Mouse (Mus musculus) layer of hippocampus, adult 9-10 months (tissue): ENCODE data around the gene Lmntd1.

Source experiments
- DNase-seq: peaks from one replicate; pipeline ENCODE4 v3.0.0; 2022; ENCODE audit warnings: low spot score

The Lmntd1 gene

DNA sequence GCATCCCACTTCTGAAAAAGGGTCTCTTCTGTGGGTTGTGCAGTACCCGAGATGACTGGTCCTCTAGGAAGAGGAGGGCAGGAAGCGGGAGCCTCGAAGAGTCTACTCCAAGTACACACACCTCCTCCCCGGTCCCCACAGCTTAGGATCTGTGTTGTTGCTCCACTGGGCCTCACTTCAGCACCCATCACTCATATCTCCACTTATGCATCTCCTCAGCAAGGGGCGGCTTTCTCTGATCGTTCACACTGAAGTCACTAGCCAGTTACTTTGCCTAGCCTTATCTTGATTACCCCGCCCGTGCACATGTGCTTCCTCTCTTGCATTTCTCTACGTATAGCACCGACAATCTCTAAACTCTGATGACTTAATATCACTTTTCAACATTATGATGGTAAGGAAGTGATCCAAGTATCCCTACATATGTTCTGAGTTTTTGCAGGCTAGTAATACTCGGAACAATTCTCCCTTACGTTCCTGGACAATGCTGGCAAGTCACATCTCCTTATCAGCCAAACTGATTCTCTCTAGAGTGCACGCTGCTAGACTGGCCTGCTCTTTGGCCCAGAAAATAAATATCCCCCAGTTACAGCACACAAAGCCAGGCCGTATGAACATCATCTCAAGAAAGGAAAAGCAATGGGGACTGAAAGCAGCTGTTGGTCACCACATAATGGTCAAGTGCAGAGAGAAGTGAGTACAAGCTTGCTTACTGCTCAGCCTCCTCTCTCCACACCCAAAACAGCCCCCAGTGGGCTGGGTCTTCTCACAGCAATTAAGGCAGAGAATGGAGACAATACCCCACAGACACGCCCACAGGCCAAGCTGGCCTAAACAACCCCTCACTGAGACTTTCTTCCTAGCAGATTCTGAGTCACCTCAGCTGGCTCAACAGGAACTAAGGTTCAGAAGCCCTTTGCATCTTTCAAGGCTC is 56.8 kb downstream of the Lmntd1 start:
- no peak for DNase-seq

DNA sequence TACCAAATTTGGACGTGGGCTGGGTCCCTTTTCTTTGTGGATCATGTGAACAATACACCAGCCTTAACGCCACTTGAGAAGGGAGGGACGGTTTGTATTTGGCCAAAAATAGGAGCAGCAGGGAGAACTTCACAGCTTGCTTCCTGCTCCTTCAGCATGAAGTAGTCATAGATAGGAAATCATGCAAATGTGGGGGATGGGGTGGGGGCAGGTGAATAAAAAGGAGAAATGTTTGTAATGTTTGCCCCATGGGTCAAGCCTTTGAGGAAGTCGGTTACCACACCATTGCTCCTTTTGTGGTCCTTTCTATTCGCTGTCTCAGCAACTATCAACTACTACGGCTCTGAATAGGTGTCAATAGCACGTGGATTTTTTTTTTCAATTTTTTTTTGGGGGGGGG is 60.9 kb downstream of the Lmntd1 start:
- no peak for DNase-seq

GRCm38 (mm10) chr6:145552817-145553216 is 61.3 kb downstream of the Lmntd1 start:
- no peak for DNase-seq

DNA sequence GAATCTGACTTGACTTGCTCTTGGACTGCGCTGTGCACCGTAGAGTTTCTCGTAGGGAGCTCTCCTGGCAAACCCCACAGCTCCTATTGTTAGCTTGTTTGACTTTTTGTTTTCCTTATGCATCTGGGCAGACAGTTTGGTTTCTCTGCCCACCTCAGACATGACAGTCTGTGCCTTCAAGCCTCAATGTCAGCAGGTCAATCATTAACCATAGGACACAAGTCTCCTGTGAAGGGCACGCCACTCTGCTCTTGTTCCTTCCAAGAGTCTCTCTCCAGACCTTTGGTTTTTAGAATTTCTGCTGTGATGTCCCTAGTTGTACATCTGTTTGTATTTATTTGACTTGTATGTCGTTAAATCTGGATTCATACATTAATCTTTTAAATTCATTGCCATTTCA is 63.1 kb downstream of the Lmntd1 start:
- DNase-seq, result no peak

DNA sequence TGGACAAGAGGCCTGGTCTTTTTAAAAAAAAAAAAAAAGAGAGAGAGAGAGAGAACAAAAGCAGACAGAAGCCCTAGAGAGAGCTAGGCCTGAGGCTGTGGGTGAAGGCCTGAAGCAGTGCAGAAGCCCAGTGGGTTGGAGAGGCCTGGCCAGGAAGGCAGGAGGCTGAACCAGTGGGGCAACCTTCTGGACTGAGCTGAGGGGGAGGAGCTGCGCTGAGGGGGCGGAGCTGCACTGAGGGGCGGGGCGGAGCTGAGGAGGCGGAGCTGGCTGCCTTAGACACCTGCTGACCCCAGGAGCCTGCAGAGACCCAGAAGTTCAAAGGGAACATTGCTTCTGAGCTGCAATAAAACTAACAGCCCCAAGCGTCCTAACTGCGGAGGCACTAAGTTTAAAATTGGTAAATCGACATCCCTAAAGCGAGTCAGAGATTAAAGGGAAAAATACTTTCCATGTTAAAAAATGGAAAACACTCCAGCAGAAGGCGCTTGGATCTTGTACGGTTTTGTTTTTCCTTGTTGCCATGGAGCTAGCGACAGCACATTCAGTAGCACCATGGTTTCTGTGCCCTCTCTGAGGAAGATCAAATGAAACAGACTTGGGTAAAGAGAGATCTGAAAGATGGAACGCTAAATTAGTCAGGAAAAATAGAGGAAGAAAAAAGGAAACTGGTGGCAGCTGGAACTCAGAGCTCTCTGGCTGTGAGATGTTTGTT is 68.0 kb downstream of the Lmntd1 start:
- no peak for DNase-seq

DNA sequence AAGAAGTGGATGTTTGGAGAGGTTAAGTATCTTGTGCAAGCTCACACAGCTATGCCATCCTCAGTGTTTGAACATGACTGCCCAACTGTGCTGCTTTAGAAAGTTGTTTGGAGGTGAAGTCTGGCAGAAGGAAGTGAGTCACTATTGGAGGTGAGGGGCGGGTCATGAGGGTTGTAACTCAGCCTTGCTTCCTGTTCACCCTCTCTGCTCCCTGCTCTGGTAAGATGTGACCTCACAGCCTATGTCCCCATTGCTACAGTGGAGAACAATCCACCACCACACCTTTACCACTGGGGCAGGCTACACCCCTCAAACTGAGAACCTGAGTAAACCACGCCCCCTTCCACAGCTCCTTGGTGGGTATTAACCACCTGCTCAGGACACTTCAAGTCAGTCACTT is 69.3 kb downstream of the Lmntd1 start:
- no peak for DNase-seq

- DNase-seq, result no peak
Measured at GRCm38 (mm10) chr6:145544304-145544703, 69.8 kb downstream of the Lmntd1 start.

DNA sequence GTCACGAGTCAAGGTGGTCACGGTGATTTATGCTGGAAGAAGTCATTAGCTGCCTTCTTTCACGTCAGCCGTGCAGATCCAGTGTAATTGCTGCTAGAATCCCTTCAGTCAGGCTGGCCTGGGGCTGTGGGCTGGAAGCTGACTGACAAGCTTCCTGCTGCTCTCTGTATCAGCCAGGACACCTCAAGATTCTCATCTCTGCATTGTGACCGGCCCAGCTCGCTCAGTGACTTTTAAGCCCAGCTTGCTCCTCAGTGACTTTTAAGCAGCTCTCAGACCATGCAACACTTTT is 74.6 kb downstream of the Lmntd1 start:
- DNase-seq, result no peak

- DNase-seq, result no peak
Measured at GRCm38 (mm10) chr6:145538787-145539567, 75.1 kb downstream of the Lmntd1 start.

- no peak for DNase-seq
Measured at GRCm38 (mm10) chr6:145530464-145530863, 83.7 kb downstream of the Lmntd1 start.

DNA sequence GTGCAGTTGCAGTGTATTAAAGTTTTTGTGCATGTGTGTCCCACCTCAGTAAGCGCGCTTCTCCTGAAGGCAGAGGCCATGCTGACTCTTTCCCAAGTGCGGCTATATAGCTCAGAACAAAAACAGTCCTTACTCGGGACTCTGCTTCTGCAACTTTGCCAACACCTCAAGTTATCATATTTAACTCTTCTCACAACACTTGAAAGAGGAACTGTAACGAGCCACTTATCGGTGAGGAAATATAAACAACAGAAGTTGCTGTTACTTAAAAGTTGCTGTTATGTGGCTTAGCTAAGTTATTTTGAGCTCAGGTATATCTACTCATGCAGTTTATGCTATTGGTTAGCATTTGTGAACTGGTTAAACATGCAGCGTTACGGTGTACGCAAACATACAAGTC is 90.8 kb downstream of the Lmntd1 start:
- no peak for DNase-seq

DNA sequence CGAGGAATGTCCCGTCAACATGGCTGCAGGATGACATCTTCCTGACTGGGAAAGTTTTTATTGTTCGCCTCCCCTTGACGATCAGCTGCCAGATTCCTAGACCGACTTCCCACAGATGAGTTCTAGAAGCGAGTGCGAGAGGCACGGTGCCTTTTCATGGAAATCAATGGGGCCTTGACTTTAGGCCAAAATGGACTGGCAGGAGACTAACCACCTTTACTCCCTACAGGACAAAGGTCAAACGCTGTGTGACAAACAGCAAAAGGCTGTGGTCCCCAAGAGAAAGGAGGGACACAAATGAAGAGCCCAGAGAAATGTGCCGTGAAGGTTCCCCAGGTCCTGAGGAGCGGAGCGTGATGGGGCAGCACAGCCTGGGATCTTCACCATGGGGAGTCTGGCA is 91.5 kb downstream of the Lmntd1 start:
- no peak for DNase-seq

DNA sequence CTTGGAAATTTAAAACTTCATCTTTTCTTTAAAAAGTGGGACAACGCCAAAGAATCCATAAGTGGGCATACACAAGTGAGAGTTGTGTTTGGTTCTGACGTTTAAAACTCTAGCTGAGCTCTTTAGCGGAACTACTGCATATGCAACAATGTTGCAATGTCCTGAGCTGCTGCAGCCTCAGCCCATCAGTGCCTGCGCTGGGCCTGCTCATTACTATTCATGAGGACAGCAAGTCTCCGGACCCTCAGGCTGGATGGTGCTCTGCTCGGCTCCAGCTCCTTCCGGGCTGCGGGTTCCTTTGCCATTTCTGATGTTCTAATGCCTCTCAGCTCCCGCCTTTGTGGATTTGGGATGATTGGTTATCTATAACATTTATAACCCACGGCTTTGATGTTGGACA is 97.1 kb downstream of the Lmntd1 start:
- DNase-seq, result no peak

GRCm38 (mm10) chr6:145515859-145516581 is 98.1 kb downstream of the Lmntd1 start:
- DNase-seq, result no peak

DNA sequence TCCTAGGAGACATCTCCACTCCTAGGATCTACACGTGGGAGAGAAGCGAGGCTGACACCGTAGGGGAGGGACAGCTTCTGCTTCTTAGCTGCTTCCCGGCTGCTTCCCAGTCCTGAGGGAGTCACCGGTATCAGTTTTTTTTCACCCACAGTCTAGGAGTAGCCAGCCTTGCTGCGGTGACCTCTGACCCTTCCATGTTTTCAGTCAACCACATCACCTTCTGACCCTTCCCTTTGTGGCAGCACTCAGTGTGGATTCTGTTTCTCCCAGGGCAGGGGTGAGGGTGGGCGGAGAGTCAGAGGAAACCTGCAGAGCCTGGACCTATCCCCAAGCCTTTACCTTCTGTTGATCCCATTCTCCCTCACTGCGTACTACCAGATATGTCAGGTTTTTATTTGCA is 102.9 kb downstream of the Lmntd1 start:
- no peak for DNase-seq

- no peak for DNase-seq
Measured at GRCm38 (mm10) chr6:145508828-145509227, 105.3 kb downstream of the Lmntd1 start.

GRCm38 (mm10) chr6:145501751-145502150 is 112.4 kb downstream of the Lmntd1 start:
- no peak for DNase-seq

DNA sequence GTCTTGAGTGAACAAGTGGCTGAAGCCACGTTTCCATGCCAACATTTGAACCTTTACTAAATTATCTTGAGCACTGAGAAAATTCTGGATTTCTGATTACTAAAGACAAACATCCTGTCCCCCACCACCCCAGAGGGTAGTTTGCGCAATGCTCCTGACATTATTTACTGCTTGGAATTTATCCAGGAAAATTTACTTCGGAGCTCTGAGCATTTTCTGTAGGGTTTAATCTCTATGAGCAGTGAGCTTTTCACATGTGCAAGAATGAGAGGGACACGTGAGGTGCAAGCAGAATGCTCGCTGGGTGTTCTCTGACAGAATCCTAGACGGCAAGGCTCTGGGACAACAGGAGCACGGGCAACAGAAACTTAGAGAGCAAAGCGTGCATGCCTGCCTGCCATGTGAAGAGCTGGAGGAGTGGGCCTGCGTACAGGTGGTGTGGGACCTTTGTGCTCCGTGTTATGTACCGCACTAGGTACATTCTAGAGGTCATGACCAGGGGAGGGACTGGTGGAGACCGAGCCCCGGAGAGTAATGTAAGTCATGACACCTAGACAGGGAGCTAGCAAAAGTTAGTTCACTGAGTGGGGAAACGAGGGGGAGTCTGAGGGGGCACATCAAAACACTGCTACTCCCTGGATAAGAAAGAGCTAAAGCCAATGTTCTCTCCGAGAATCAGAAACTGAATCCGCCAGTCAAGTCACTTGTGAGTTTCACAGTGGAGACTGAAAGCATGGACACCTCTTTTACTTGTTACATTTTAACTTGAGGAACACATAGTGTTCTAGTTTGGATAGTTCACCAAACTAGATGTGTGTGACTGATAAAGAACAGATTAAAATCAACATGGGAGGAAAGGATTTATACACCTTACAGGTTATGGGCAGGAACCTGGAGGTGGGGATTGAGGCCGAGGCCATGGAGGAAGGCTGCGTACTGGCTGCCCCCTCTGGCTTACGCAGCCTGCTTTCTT is 114.3 kb downstream of the Lmntd1 start:
- no peak for DNase-seq

DNA sequence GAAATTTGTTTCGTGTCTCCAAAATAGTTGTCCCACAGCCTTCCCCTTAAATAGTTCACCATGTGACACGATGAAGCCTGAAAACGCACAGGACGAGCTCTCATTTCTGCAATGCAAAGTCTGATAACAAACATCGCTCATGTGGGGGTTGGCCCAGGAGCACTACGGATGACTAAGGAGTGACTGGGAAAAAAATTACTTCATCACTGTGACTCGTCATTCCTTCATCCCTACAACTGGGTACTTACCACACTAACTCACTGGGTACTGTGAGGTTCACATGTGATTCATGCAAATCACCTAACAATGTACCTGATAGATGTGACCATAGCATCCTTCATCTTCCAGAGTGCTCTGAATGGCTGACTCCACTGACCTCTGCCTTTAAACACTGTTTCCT is 118.4 kb downstream of the Lmntd1 start:
- DNase-seq, result no peak

DNA sequence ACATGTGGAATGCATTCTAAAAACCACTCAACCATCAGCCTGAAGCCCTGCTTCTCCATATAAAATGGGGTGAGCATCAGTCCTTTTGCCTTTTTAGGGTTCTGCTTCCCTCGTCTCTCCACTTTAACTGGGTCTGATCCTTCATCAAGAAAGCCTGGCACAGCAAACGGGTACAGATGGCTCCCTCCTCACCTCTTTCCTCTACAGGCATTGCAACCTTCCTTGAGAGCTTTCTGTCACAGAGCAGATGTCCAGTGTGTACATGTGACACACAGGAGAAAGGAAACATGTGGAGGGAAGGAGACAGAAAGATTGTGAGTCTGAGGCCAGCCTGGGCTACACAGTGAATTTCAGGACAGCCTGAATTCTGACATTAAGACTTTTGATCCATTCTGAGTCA is 125.9 kb downstream of the Lmntd1 start:
- DNase-seq, result no peak
